Mouse (Mus musculus) retina, adult 2 months (tissue): ENCODE measurements around the gene Loxl3.

Source experiments
- DNase-seq: peaks from one replicate; pipeline ENCODE4 v3.0.0-alpha.2; 2012; ENCODE audit warnings: low read depth, low spot score

The Loxl3 gene

GRCm38 (mm10) chr6:83053136-83053960 is 19.4 kb downstream of the Loxl3 start:
- no peak for DNase-seq

GRCm38 (mm10) chr6:83054074-83054851 is 20.3 kb downstream of the Loxl3 start, which contains the start of gene Aup1:
Gene Aup1 (plus strand): TSS chr6:83054521.
- DNase-seq: peak; percentile 98

GRCm38 (mm10) chr6:83054871-83055431 is 21.0 kb downstream of the Loxl3 start, which contains the start of gene Htra2:
Gene Htra2 (minus strand): TSS chr6:83055273.
- DNase-seq: no peak

GRCm38 (mm10) chr6:83057790-83058189 is 23.8 kb downstream of the Loxl3 start, which contains the start of gene Dqx1:
Gene Dqx1 (plus strand): TSS chr6:83057844.
- no peak for DNase-seq

- no peak for DNase-seq
These were observed 24.8 kb downstream of the Loxl3 start for GRCm38 (mm10) chr6:83058725-83059124.

GRCm38 (mm10) chr6:83065995-83066394 is 32.0 kb downstream of the Loxl3 start:
- DNase-seq: no peak

GRCm38 (mm10) chr6:83066441-83066840 is 32.5 kb downstream of the Loxl3 start:
- no peak for DNase-seq

GRCm38 (mm10) chr6:83068221-83068620 is 34.2 kb downstream of the Loxl3 start:
- DNase-seq: no peak

GRCm38 (mm10) chr6:83068706-83069487 is 34.9 kb downstream of the Loxl3 start:
- DNase-seq: no peak

- DNase-seq: no peak
These were observed 35.7 kb downstream of the Loxl3 start for GRCm38 (mm10) chr6:83069488-83070246.

- no peak for DNase-seq
These were observed 36.1 kb downstream of the Loxl3 start, which contains the start of gene Tlx2 for GRCm38 (mm10) chr6:83070247-83070310. Gene Tlx2 (minus strand): TSS chr6:83070293.

GRCm38 (mm10) chr6:83070311-83071219 is 36.6 kb downstream of the Loxl3 start:
- peak; percentile 56 for DNase-seq

GRCm38 (mm10) chr6:83071220-83071619 is 37.2 kb downstream of the Loxl3 start:
- peak; percentile 64 for DNase-seq

GRCm38 (mm10) chr6:83074979-83075378 is 41.0 kb downstream of the Loxl3 start:
- DNase-seq: no peak

GRCm38 (mm10) chr6:83077630-83078323 is 43.8 kb downstream of the Loxl3 start, which contains the start of gene Pcgf1:
Gene Pcgf1 (plus strand): TSS chr6:83077869.
- no peak for DNase-seq

- DNase-seq: peak; percentile 98
These were observed 44.4 kb downstream of the Loxl3 start for GRCm38 (mm10) chr6:83078324-83078858.

GRCm38 (mm10) chr6:83080210-83080609 is 46.2 kb downstream of the Loxl3 start:
- no peak for DNase-seq

- DNase-seq: no peak
These were observed 49.5 kb downstream of the Loxl3 start for GRCm38 (mm10) chr6:83083497-83083896.

GRCm38 (mm10) chr6:83084477-83084876 is 50.5 kb downstream of the Loxl3 start:
- DNase-seq: no peak
